Mouse (Mus musculus): ENCODE measurements around the gene Rasgrf1. TPM values are rescaled to one million over a fixed set of nuclear protein-coding genes. Genes with fewer than 3 reads are reported as not detected.

Rasgrf1 gene
- total and polyA plus RNA-seq, 3 experiments = not detected

GRCm38 (mm10) chr9:89958959-89959358 lies 49.3 kb downstream of the Rasgrf1 start:
- no peaks in the 10 kb centered on the region for H3K9me3 ChIP-seq (replicated peaks; ENCODE audit: insufficient read depth, low read length)
- H3K4me1 ChIP-seq (ENCODE audit: control insufficient read depth in 1 of 2, insufficient read depth in 2 of 2, low read length in 2 of 2) = no peaks in the 10 kb centered on the region
- no peaks in the 10 kb centered on the region for H3K79me2 ChIP-seq (ENCODE audit: control insufficient read depth, insufficient read depth, low read length, poor library complexity)
- H3K36me3 ChIP-seq (ENCODE audit: control insufficient read depth in 1 of 2, insufficient read depth in 2 of 2, low read length in 2 of 2) = no peaks in the 10 kb centered on the region
- H3K9ac ChIP-seq (ENCODE audit: control insufficient read depth, low read depth, low read length, poor library complexity, severe bottlenecking) = no peak overlapping the region
- peak; percentile 46 for DNase-seq (ENCODE audit: low read depth, low spot score)
- no peak overlapping the region for H3K4me3 ChIP-seq (ENCODE audit: control insufficient read depth in 1 of 2, insufficient read depth in 1 of 2, low read depth in 2 of 2, low read length in 2 of 2)
- no peaks in the 10 kb centered on the region for H3K27me3 ChIP-seq (ENCODE audit: control insufficient read depth in 1 of 2, insufficient read depth in 2 of 2, low read length in 2 of 2)
- TF ChIP-seq MAFK (IDR thresholded peaks at IDR 0.05; ENCODE audit: borderline replicate concordance, low read depth, low read length) (no peak), ZNF384 (IDR thresholded peaks at IDR 0.05; ENCODE audit: low read depth, low read length) (no peak), GABPA (IDR thresholded peaks at IDR 0.05; ENCODE audit: low read depth, low read length) (no peak), TAL1 (IDR thresholded peaks at IDR 0.05; ENCODE audit: low read length) (no peak), SIN3A (IDR thresholded peaks at IDR 0.05; ENCODE audit: low read length) (no peak), MYC (IDR thresholded peaks at IDR 0.05; ENCODE audit: low read depth, low read length) (no peak), USF2 (IDR thresholded peaks at IDR 0.05; ENCODE audit: borderline replicate concordance in 1 of 2, insufficient read depth in 1 of 2, low read depth in 1 of 2, low read length in 2 of 2) (no peak), EP300 (IDR thresholded peaks at IDR 0.05; ENCODE audit: low read depth in 1 of 2, low read length in 2 of 2) (no peak), RAD21 (IDR thresholded peaks at IDR 0.05; ENCODE audit: low read depth, low read length) (no peak), TCF12 (IDR thresholded peaks at IDR 0.05; ENCODE audit: low read depth, low read length) (no peak), CHD2 (IDR thresholded peaks at IDR 0.05; ENCODE audit: low read length) (no peak), ELF1 (IDR thresholded peaks at IDR 0.05; ENCODE audit: low read depth, low read length) (no peak), ZC3H11A (IDR thresholded peaks at IDR 0.05; ENCODE audit: low read depth, low read length) (no peak), POLR2AphosphoS2 (IDR thresholded peaks at IDR 0.05; ENCODE audit: low read length) (no peak)
- no peak overlapping the region for H3K27ac ChIP-seq (ENCODE audit: control insufficient read depth, low read depth, low read length)

- Histone ChIP-seq H3K36me3 (ENCODE audit: control insufficient read depth in 1 of 2, insufficient read depth in 2 of 2, low read length in 2 of 2) (no peaks in the 10 kb centered on the region), H3K4me1 (ENCODE audit: control insufficient read depth in 1 of 2, insufficient read depth in 2 of 2, low read length in 2 of 2) (no peaks in the 10 kb centered on the region), H3K27ac (ENCODE audit: control insufficient read depth, low read depth, low read length) (no peak overlapping the region), H3K9me3 (replicated peaks; ENCODE audit: insufficient read depth, low read length) (no peaks in the 10 kb centered on the region), H3K27me3 (ENCODE audit: control insufficient read depth in 1 of 2, insufficient read depth in 2 of 2, low read length in 2 of 2) (no peaks in the 10 kb centered on the region), H3K4me3 (ENCODE audit: control insufficient read depth in 1 of 2, insufficient read depth in 1 of 2, low read depth in 2 of 2, low read length in 2 of 2) (no peak overlapping the region), H3K79me2 (ENCODE audit: control insufficient read depth, insufficient read depth, low read length, poor library complexity) (no peaks in the 10 kb centered on the region), H3K9ac (ENCODE audit: control insufficient read depth, low read depth, low read length, poor library complexity, severe bottlenecking) (no peak overlapping the region)
- no peak for DNase-seq (ENCODE audit: low read depth, low spot score)
- TF ChIP-seq SMC3 (IDR thresholded peaks at IDR 0.05; ENCODE audit: low read depth, low read length) = no peak
- TF ChIP-seq E2F4 (IDR thresholded peaks at IDR 0.05; ENCODE audit: borderline replicate concordance, low read depth, low read length) = no peak
These were observed 54.4 kb downstream of the Rasgrf1 start for GRCm38 (mm10) chr9:89964091-89964490.
